Mouse (Mus musculus) adrenal gland, postnatal 25 days (tissue): Measurements from ENCODE around the gene Ltb. TPM values are rescaled to one million over a fixed set of nuclear protein-coding genes. Genes with fewer than 3 reads are reported as not detected.

ENCODE experiments used
- microRNA-seq, 2 experiments: library from miRNA; unstranded; fragments of <30 nt; microRNA quantifications; one replicate each; pipeline ENCODE4 v1.2.0; 2021
- total RNA-seq: library from RNA; stranded (reverse); gene quantifications from 2 replicates; pipeline ENCODE4 v1.2.3, GENCODE M21; 2021

The Ltb gene
- total RNA-seq, 1 experiment from 2014 or later: 8.5 TPM

Small RNA genes within 50 kb of the gene (microRNA-seq; reads per million reads assigned to microRNA genes)
- gene Mir6973a (0 reads per million in 2 experiments), gene Mir6974 (0 reads per million in 2 experiments), gene Mir6975 (0 reads per million in 2 experiments)

Other genes with a start within 250 kb of the Ltb start
- 29.0 and 79.3 TPM in 2 replicates for gene Hspa1b, start 235.2 kb upstream of the Ltb start, total RNA-seq
- gene Gm20481, start 224.5 kb upstream of the Ltb start, total RNA-seq: not detected in 2 replicates
- gene Hspa1a, start 222.3 kb upstream of the Ltb start, total RNA-seq: 18.9 and 33.6 TPM in 2 replicates
- 0.27 TPM in 1 of 2 replicates, not detected in the other for gene Hspa1l, start 221.7 kb upstream of the Ltb start, total RNA-seq
- gene Lsm2, start 212.6 kb upstream of the Ltb start, total RNA-seq: 39.6 and 51.2 TPM in 2 replicates
- 62.4 and 64.8 TPM in 2 replicates for gene Vars, start 193.5 kb upstream of the Ltb start, total RNA-seq
- gene Vwa7, start 177.9 kb upstream of the Ltb start, total RNA-seq: 0.57 and 0.97 TPM in 2 replicates
- 0.61 TPM in 1 of 2 replicates, not detected in the other for gene Sapcd1, start 166.4 kb upstream of the Ltb start, total RNA-seq
- gene Msh5, start 147.7 kb upstream of the Ltb start, total RNA-seq: 1.3 and 1.6 TPM in 2 replicates
- 79.7 and 90.5 TPM in 2 replicates for gene Clic1, start 144.5 kb upstream of the Ltb start, total RNA-seq
- gene Ddah2, start 135.4 kb upstream of the Ltb start, total RNA-seq: 14.2 and 17.8 TPM in 2 replicates
- gene Ly6g6c, start 129.1 kb upstream of the Ltb start, total RNA-seq: not detected in 2 replicates
- gene Mpig6b, start 128.3 kb upstream of the Ltb start, total RNA-seq: 0.24 TPM in 1 of 2 replicates, not detected in the other
- gene Ly6g6e, start 117.5 kb upstream of the Ltb start, total RNA-seq: not detected in 2 replicates
- gene Ly6g6d, start 116.4 kb upstream of the Ltb start, total RNA-seq: 1.5 and 2.0 TPM in 2 replicates
- not detected in 2 replicates for gene Ly6g6f, start 108.8 kb upstream of the Ltb start, total RNA-seq
- 67.1 and 84.9 TPM in 2 replicates for gene Abhd16a, start 105.2 kb upstream of the Ltb start, total RNA-seq
- gene Ly6g5c, start 86.2 kb upstream of the Ltb start, total RNA-seq: not detected in 2 replicates
- 0.30 and 0.81 TPM in 2 replicates for gene Ly6g5b, start 79.0 kb upstream of the Ltb start, total RNA-seq
- gene Gpank1, start 73.0 kb upstream of the Ltb start, total RNA-seq: 19.0 and 19.4 TPM in 2 replicates
- gene Csnk2b, start 72.4 kb upstream of the Ltb start, total RNA-seq: 201 and 272 TPM in 2 replicates
- gene D17H6S53E, start 68.1 kb upstream of the Ltb start, total RNA-seq: 23.0 and 29.7 TPM in 2 replicates
- gene Apom, start 62.4 kb upstream of the Ltb start, total RNA-seq: 2.9 TPM in 1 of 2 replicates, not detected in the other
- 403 and 461 TPM in 2 replicates for gene Bag6, start 59.3 kb upstream of the Ltb start, total RNA-seq
- gene Prrc2a, start 29.5 kb upstream of the Ltb start, total RNA-seq: 268 and 310 TPM in 2 replicates
- 2.3 and 3.0 TPM in 2 replicates for gene Aif1, start 18.4 kb upstream of the Ltb start, total RNA-seq
- 5.2 TPM in 1 of 2 replicates, not detected in the other for gene Lst1, start 6.0 kb upstream of the Ltb start, total RNA-seq
- gene Tnf, start 7.6 kb downstream of the Ltb start, total RNA-seq: 0.58 and 0.76 TPM in 2 replicates
- 0.30 TPM in 1 of 2 replicates, not detected in the other for gene Lta, start 10.9 kb downstream of the Ltb start, total RNA-seq
- gene Gm16181, start 26.4 kb downstream of the Ltb start, total RNA-seq: not detected in 2 replicates
- gene Atp6v1g2, start 39.2 kb downstream of the Ltb start, total RNA-seq: 8.0 and 8.4 TPM in 2 replicates
- gene Nfkbil1, start 41.4 kb downstream of the Ltb start, total RNA-seq: 18.3 and 24.1 TPM in 2 replicates
- 237 and 249 TPM in 2 replicates for gene Ddx39b, start 47.3 kb downstream of the Ltb start, total RNA-seq
- 86.1 and 109 TPM in 2 replicates for gene H2-D1, start 68.3 kb downstream of the Ltb start, total RNA-seq
- 0.90 and 2.0 TPM in 2 replicates for gene H2-Q1, start 126.0 kb downstream of the Ltb start, total RNA-seq
- gene H2-Q2, start 147.8 kb downstream of the Ltb start, total RNA-seq: 1.1 TPM in 1 of 2 replicates, not detected in the other
- 16.5 and 20.9 TPM in 2 replicates for gene H2-Q4, start 185.2 kb downstream of the Ltb start, total RNA-seq
- 2.1 TPM in 1 of 2 replicates, not detected in the other for gene H2-Q6, start 230.4 kb downstream of the Ltb start, total RNA-seq
- 1.6 and 1.8 TPM in 2 replicates for gene H2-Q7, start 244.7 kb downstream of the Ltb start, total RNA-seq